Mouse (Mus musculus): ENCODE data around the gene Ercc1. TPM values are rescaled to one million over a fixed set of nuclear protein-coding genes. Genes with fewer than 3 reads are reported as not detected.

The Ercc1 gene
- total RNA-seq, 1 experiment: 53.2 TPM

GRCm38 (mm10) chr7:19405417-19405816 is 60.8 kb downstream of the Ercc1 start:
- H3K27ac ChIP-seq (ENCODE audit: insufficient read depth, low read depth, low read length, poor library complexity, severe bottlenecking): no peak overlapping the region
- no peak for TF ChIP-seq MAFK (IDR thresholded peaks at IDR 0.05; ENCODE audit: insufficient read depth, low read depth, low read length)
- TF ChIP-seq ZC3H11A (IDR thresholded peaks at IDR 0.05; ENCODE audit: borderline replicate concordance, low read depth, low read length): peak; percentile 89; the same call in 1 of the 2 replicates
- H3K36me3 ChIP-seq (ENCODE audit: control insufficient read depth, insufficient read depth, low read length, poor library complexity, severe bottlenecking): no peaks in the 10 kb centered on the region
- H3K9me3 ChIP-seq (ENCODE audit: control insufficient read depth, insufficient read depth, low read depth, low read length): no peaks in the 10 kb centered on the region
- no peak overlapping the region for H3K9ac ChIP-seq (ENCODE audit: insufficient read depth, low read depth, low read length, poor library complexity, severe bottlenecking)
- peaks cover 4 to 12% of the 10 kb centered on the region in 2 experiments; a peak in 3 of 4 replicates for H3K4me1 ChIP-seq (ENCODE audit: control insufficient read depth in 2 of 2, insufficient read depth in 2 of 2, low read length in 2 of 2, poor library complexity in 1 of 2)
- no peak overlapping the region for H3K4me3 ChIP-seq (ENCODE audit: insufficient read depth in 1 of 2, low read depth in 1 of 2, low read length in 2 of 2, poor library complexity in 1 of 2, severe bottlenecking in 1 of 2)
- DNase-seq (ENCODE audit: low read depth, low spot score): peak; percentile 61
- in situ Hi-C loops (cut with MboI; ENCODE audit: low sequenced_read_pairs in 2 of 2, unreplicated experiment in 2 of 2): no loop called here

Other genes starting within 250 kb of the Ercc1 start
- 1.2 and 1.9 TPM in 2 replicates for gene Gm4969, start 226.4 kb upstream of the Ercc1 start, total RNA-seq (2012; rRNA removed)
- gene Fbxo46, start 224.9 kb upstream of the Ercc1 start, total RNA-seq (2012; rRNA removed): 19.5 and 27.1 TPM in 2 replicates
- gene Qpctl, start 195.5 kb upstream of the Ercc1 start, total RNA-seq (2012; rRNA removed): 8.1 and 11.7 TPM in 2 replicates
- gene Snrpd2, start 195.1 kb upstream of the Ercc1 start, total RNA-seq (2012; rRNA removed): 355 and 382 TPM in 2 replicates
- gene Gipr, start 178.7 kb upstream of the Ercc1 start, total RNA-seq (2012; rRNA removed): 1.5 and 3.6 TPM in 2 replicates
- gene Eml2, start 168.4 kb upstream of the Ercc1 start, total RNA-seq (2012; rRNA removed): 29.5 and 29.8 TPM in 2 replicates
- gene Gpr4, start 132.2 kb upstream of the Ercc1 start, total RNA-seq (2012; rRNA removed): 3.8 TPM in 2 replicates
- gene Opa3, start 116.4 kb upstream of the Ercc1 start, total RNA-seq (2012; rRNA removed): 12.6 and 15.8 TPM in 2 replicates
- 92.5 and 108 TPM in 2 replicates for gene Vasp, start 73.0 kb upstream of the Ercc1 start, total RNA-seq (2012; rRNA removed)
- 2.9 and 9.7 TPM in 2 replicates for gene Ppm1n, start 64.7 kb upstream of the Ercc1 start, total RNA-seq (2012; rRNA removed)
- gene Rtn2, start 62.2 kb upstream of the Ercc1 start, total RNA-seq (2012; rRNA removed): 9.9 and 10.8 TPM in 2 replicates
- gene Fosb, start 34.7 kb upstream of the Ercc1 start, total RNA-seq (2012; rRNA removed): 5.8 and 6.3 TPM in 2 replicates
- 18.3 and 26.7 TPM in 2 replicates for gene Cd3eap, start 14.7 kb downstream of the Ercc1 start, total RNA-seq (2012; rRNA removed)
- gene Ppp1r13l, start 15.0 kb downstream of the Ercc1 start, total RNA-seq (2012; rRNA removed): 5.3 and 7.4 TPM in 2 replicates
- gene Ercc2, start 37.2 kb downstream of the Ercc1 start, total RNA-seq (2012; rRNA removed): 38.8 and 62.6 TPM in 2 replicates
- 10.1 and 19.5 TPM in 2 replicates for gene Klc3, start 59.3 kb downstream of the Ercc1 start, total RNA-seq (2012; rRNA removed)
- 0.85 and 1.1 TPM in 2 replicates for gene Ckm, start 60.0 kb downstream of the Ercc1 start, total RNA-seq (2012; rRNA removed)
- 9.9 and 10.3 TPM in 2 replicates for gene Mark4, start 114.0 kb downstream of the Ercc1 start, total RNA-seq (2012; rRNA removed)
- 0.85 and 2.2 TPM in 2 replicates for gene Exoc3l2, start 118.6 kb downstream of the Ercc1 start, total RNA-seq (2012; rRNA removed)
- 3.1 and 3.4 TPM in 2 replicates for gene Bloc1s3, start 163.6 kb downstream of the Ercc1 start, total RNA-seq (2012; rRNA removed)
- gene Trappc6a, start 163.6 kb downstream of the Ercc1 start, total RNA-seq (2012; rRNA removed): 33.2 and 56.7 TPM in 2 replicates
- gene Nkpd1, start 173.1 kb downstream of the Ercc1 start, total RNA-seq (2012; rRNA removed): 0.54 and 0.79 TPM in 2 replicates
- 25.3 and 37.7 TPM in 2 replicates for gene Ppp1r37, start 218.3 kb downstream of the Ercc1 start, total RNA-seq (2012; rRNA removed)
- 32.2 and 35.3 TPM in 2 replicates for gene Zfp296, start 232.5 kb downstream of the Ercc1 start, total RNA-seq (2012; rRNA removed)
- 42.1 and 54.2 TPM in 2 replicates for gene Gemin7, start 232.8 kb downstream of the Ercc1 start, total RNA-seq (2012; rRNA removed)